Mouse (Mus musculus) granulocyte monocyte progenitor cell, adult 5-6 weeks (primary cell): ENCODE measurements around the gene Pabpc1l. TPM values are rescaled to one million over a fixed set of nuclear protein-coding genes. Genes with fewer than 3 reads are reported as not detected.
A peak's percentile ranks its signal among the peaks of the same experiment; 100 is the strongest.

Experiments
- ATAC-seq: replicated peaks from 2 replicates; pipeline ENCODE4 v1.8.0; 2016; ENCODE audit warnings: mild to moderate bottlenecking, moderate TSS enrichment, inconsistent platforms; ENCODE audit not compliant: poor library complexity, severe bottlenecking
- total RNA-seq, 2 experiments: library from RNA; stranded (forward) in 1 of 2; stranded (reverse) in 1 of 2; fragments of 200-712, 200-1000 nt in 1 of 2; fragments of >200 nt in 1 of 2; fragmentation: Nextera tagmentation in 1 of 2; gene quantifications; 2 replicates each; pipeline ENCODE4 v1.2.3; 2014 to 2017

Gene Pabpc1l
- total RNA-seq, 2 experiments from 2014 or later: not detected

GRCm38 (mm10) chr2:164082175-164082574 is 56.9 kb downstream of the Pabpc1l start:
- no peak for ATAC-seq

- ATAC-seq: peak; percentile 88
These were observed 58.5 kb downstream of the Pabpc1l start for GRCm38 (mm10) chr2:164083609-164084341.

- peak; percentile 38 for ATAC-seq
These were observed 59.1 kb downstream of the Pabpc1l start for GRCm38 (mm10) chr2:164084342-164084700.

- ATAC-seq: no peak
These were observed 62.3 kb downstream of the Pabpc1l start for GRCm38 (mm10) chr2:164087416-164088017.

- ATAC-seq: no peak
These were observed 64.3 kb downstream of the Pabpc1l start for GRCm38 (mm10) chr2:164089508-164089907.

- ATAC-seq: no peak
These were observed 68.9 kb downstream of the Pabpc1l start for GRCm38 (mm10) chr2:164094152-164094551.

- ATAC-seq: no peak
These were observed 73.5 kb downstream of the Pabpc1l start for GRCm38 (mm10) chr2:164098603-164099250.

Other genes with a start within 250 kb of the Pabpc1l start
- gene Ccn5, start 204.6 kb upstream of the Pabpc1l start, total RNA-seq (2014; fragmentation: Nextera tagmentation): not detected in 2 replicates
- not detected in 2 replicates for gene Ccn5, start 204.6 kb upstream of the Pabpc1l start, total RNA-seq (2017)
- not detected in 2 replicates for gene Kcnk15, start 171.8 kb upstream of the Pabpc1l start, total RNA-seq (2014; fragmentation: Nextera tagmentation)
- not detected in 2 replicates for gene Kcnk15, start 171.8 kb upstream of the Pabpc1l start, total RNA-seq (2017)
- not detected in 2 replicates for gene Rims4, start 106.8 kb upstream of the Pabpc1l start, total RNA-seq (2014; fragmentation: Nextera tagmentation)
- gene Rims4, start 106.8 kb upstream of the Pabpc1l start, total RNA-seq (2017): not detected in 2 replicates
- gene Ywhab, start 30.5 kb upstream of the Pabpc1l start, total RNA-seq (2014; fragmentation: Nextera tagmentation): 125 and 137 TPM in 2 replicates
- 64.1 and 69.6 TPM in 2 replicates for gene Ywhab, start 30.5 kb upstream of the Pabpc1l start, total RNA-seq (2017)
- 132 and 145 TPM in 2 replicates for gene Stk4, start 44.9 kb downstream of the Pabpc1l start, total RNA-seq (2014; fragmentation: Nextera tagmentation)
- gene Stk4, start 44.9 kb downstream of the Pabpc1l start, total RNA-seq (2017): 123 and 133 TPM in 2 replicates
- 58.6 and 64.2 TPM in 2 replicates for gene Tomm34, start 45.7 kb downstream of the Pabpc1l start, total RNA-seq (2014; fragmentation: Nextera tagmentation)
- gene Tomm34, start 45.7 kb downstream of the Pabpc1l start, total RNA-seq (2017): 41.7 and 51.4 TPM in 2 replicates
- 0.41 TPM in 1 of 2 replicates, not detected in the other for gene Kcns1, start 145.7 kb downstream of the Pabpc1l start, total RNA-seq (2014; fragmentation: Nextera tagmentation)
- 0.26 and 0.60 TPM in 2 replicates for gene Kcns1, start 145.7 kb downstream of the Pabpc1l start, total RNA-seq (2017)
- gene Wfdc5, start 157.3 kb downstream of the Pabpc1l start, total RNA-seq (2014; fragmentation: Nextera tagmentation): not detected in 2 replicates
- gene Wfdc5, start 157.3 kb downstream of the Pabpc1l start, total RNA-seq (2017): not detected in 2 replicates
- gene Wfdc12, start 165.2 kb downstream of the Pabpc1l start, total RNA-seq (2014; fragmentation: Nextera tagmentation): not detected in 2 replicates
- gene Wfdc12, start 165.2 kb downstream of the Pabpc1l start, total RNA-seq (2017): 0.88 TPM in 1 of 2 replicates, not detected in the other
- not detected in 2 replicates for gene Wfdc15a, start 174.7 kb downstream of the Pabpc1l start, total RNA-seq (2014; fragmentation: Nextera tagmentation)
- not detected in 2 replicates for gene Wfdc15a, start 174.7 kb downstream of the Pabpc1l start, total RNA-seq (2017)
- not detected in 2 replicates for gene Wfdc15b, start 196.2 kb downstream of the Pabpc1l start, total RNA-seq (2014; fragmentation: Nextera tagmentation)
- gene Wfdc15b, start 196.2 kb downstream of the Pabpc1l start, total RNA-seq (2017): not detected in 2 replicates
- gene Svs2, start 213.0 kb downstream of the Pabpc1l start, total RNA-seq (2014; fragmentation: Nextera tagmentation): not detected in 2 replicates
- gene Svs2, start 213.0 kb downstream of the Pabpc1l start, total RNA-seq (2017): not detected in 2 replicates
- not detected in 2 replicates for gene Svs3b, start 231.2 kb downstream of the Pabpc1l start, total RNA-seq (2014; fragmentation: Nextera tagmentation)
- gene Svs3b, start 231.2 kb downstream of the Pabpc1l start, total RNA-seq (2017): not detected in 2 replicates